Mouse (Mus musculus): ENCODE measurements around the gene Fuca1.
A peak's percentile ranks its signal among the peaks of the same experiment; 100 is the strongest.
"Not testable (repeated sequence)": the region's sequence is repeated elsewhere in the genome, so short reads cannot be mapped to it uniquely, and the experiment has no call there.

Gene Fuca1

DNA sequence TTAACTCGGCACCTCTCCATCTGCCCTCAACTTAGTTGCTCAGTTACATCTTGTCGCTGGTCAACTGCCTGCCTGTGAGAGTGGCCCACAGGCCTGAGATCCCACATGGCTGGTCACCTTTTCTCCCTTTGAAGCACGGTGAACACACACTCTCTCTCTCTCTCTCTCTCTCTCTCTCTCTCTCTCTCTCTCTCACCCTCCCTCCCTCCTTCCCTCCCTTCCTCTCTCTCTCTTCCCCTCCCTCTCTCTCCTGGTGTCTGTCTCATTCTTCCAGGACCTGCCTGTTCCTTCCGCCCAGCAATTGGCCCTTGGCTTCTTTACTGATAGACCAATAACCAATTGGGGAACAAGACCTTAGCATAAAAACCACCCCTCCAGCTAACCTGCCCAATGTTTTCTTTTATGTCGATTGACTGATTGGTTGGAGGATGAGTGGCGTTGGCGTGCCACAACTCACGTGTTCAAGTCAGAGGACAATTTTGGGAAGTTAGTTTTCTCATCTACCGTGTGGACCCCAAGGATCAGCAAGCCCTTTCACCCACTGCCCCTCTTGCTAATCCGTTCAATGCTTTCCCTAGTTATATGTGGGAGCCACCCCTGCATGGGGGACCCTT is 5.8 kb downstream of the Fuca1 start:
- Histone ChIP-seq H3K27me3 (ENCODE audit: control insufficient read depth, insufficient read depth, low read length, poor library complexity, severe bottlenecking) (no peaks in the 10 kb centered on the region), H3K36me3 (ENCODE audit: control insufficient read depth, insufficient read depth, low read length, poor library complexity, severe bottlenecking) (peaks cover 26% of the 10 kb centered on the region)
- no peak for DNase-seq (ENCODE audit: low read depth, low spot score)

DNA sequence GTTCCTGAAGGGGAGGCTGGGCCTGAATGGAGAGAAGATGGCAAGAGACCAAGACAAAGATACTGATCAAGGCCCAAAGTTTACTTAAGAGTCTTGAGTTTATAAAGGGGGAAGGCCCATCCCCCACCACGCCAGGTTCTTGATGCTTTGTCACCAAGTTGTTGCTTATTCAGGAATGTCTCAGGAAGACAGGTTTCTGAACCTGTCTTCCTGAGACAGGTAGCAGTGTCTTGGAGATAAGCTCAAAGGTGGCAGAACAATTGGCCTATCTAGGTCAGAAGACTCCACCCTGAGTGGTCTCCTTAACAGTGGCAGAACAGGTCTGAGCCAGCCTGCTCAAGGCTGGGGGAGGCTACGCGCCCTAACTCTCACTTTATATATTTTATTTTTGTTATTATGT is 6.3 kb downstream of the Fuca1 start:
- no peak for DNase-seq (ENCODE audit: low read depth, low spot score)
- Histone ChIP-seq H3K27me3 (ENCODE audit: control insufficient read depth, insufficient read depth, low read length, poor library complexity, severe bottlenecking) (no peaks in the 10 kb centered on the region), H3K36me3 (ENCODE audit: control insufficient read depth, insufficient read depth, low read length, poor library complexity, severe bottlenecking) (peaks cover 26% of the 10 kb centered on the region)

DNA sequence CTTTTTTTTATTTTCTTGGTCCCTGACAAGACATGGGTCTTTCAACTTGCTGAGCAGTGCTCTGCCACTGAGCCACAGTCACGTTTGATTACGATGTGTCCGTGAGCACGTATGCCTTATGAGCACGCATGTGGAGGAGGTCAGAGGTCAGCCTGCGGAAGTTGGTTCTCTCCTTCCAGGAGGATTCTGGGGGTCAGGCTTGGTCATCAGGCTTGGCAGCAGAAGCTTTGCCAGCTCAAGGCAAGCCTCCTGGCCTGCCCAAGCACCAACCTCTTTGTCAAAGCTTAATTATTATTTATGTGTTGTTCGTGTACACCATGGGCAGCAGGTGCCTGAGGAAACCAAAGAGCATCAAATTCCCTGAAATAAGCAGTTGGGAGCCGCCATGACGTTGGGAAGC is 7.8 kb downstream of the Fuca1 start:
- Histone ChIP-seq H3K27me3 (ENCODE audit: control insufficient read depth, insufficient read depth, low read length, poor library complexity, severe bottlenecking) (no peaks in the 10 kb centered on the region), H3K36me3 (ENCODE audit: control insufficient read depth, insufficient read depth, low read length, poor library complexity, severe bottlenecking) (peaks cover 22% of the 10 kb centered on the region)
- DNase-seq (ENCODE audit: low read depth, low spot score): no peak

GRCm38 (mm10) chr4:135929405-135929804 is 8.9 kb downstream of the Fuca1 start:
- no peak for DNase-seq (ENCODE audit: low read depth, low spot score)
- Histone ChIP-seq H3K36me3 (ENCODE audit: control insufficient read depth, insufficient read depth, low read length, poor library complexity, severe bottlenecking) (peaks cover 20% of the 10 kb centered on the region), H3K27me3 (ENCODE audit: control insufficient read depth, insufficient read depth, low read length, poor library complexity, severe bottlenecking) (no peaks in the 10 kb centered on the region)

- no peaks in the 10 kb centered on the region for H3K27me3 ChIP-seq (ENCODE audit: control insufficient read depth, insufficient read depth, low read length, poor library complexity, severe bottlenecking)
- DNase-seq (ENCODE audit: low read depth, low spot score): no peak
- peaks cover 20% of the 10 kb centered on the region for H3K36me3 ChIP-seq (ENCODE audit: control insufficient read depth, insufficient read depth, low read length, poor library complexity, severe bottlenecking)
Measured at GRCm38 (mm10) chr4:135929828-135930227, 9.3 kb downstream of the Fuca1 start.

GRCm38 (mm10) chr4:135930239-135930638 is 9.7 kb downstream of the Fuca1 start:
- DNase-seq (ENCODE audit: low read depth, low spot score): no peak
- no peaks in the 10 kb centered on the region for H3K27me3 ChIP-seq (ENCODE audit: control insufficient read depth, insufficient read depth, low read length, poor library complexity, severe bottlenecking)
- H3K36me3 ChIP-seq (ENCODE audit: control insufficient read depth, insufficient read depth, low read length, poor library complexity, severe bottlenecking): peaks cover 20% of the 10 kb centered on the region

DNA sequence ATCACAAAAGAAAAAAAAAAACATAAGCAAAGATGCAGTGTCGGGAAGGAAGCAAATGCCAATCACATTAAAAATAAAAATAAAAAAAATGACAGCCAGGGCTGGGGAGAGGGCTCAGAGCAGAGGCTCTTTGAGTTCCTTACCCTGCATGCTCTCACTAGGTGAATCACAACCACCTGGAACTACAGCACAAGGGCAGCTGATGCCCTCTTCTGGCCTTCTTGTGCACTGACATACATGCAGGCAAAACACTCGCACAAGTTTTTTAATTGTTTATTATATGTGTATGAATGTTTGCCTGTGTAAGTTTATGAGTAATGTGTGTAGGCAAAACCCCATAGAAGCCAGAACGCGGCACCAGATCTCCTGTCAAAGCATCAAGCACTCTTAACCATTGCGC is 11.3 kb downstream of the Fuca1 start:
- H3K36me3 ChIP-seq (ENCODE audit: control insufficient read depth, insufficient read depth, low read length, poor library complexity, severe bottlenecking): peaks cover 8% of the 10 kb centered on the region
- peak; percentile 81 for DNase-seq (ENCODE audit: low read depth, low spot score)
- no peaks in the 10 kb centered on the region for H3K27me3 ChIP-seq (ENCODE audit: control insufficient read depth, insufficient read depth, low read length, poor library complexity, severe bottlenecking)

GRCm38 (mm10) chr4:135934708-135935500 is 14.4 kb downstream of the Fuca1 start:
- Histone ChIP-seq H3K27me3 (ENCODE audit: control insufficient read depth, insufficient read depth, low read length, poor library complexity, severe bottlenecking) (no peaks in the 10 kb centered on the region), H3K36me3 (ENCODE audit: control insufficient read depth, insufficient read depth, low read length, poor library complexity, severe bottlenecking) (peaks cover 15% of the 10 kb centered on the region)
- no peak for DNase-seq (ENCODE audit: low read depth, low spot score)

- Histone ChIP-seq H3K27me3 (ENCODE audit: control insufficient read depth, insufficient read depth, low read length, poor library complexity, severe bottlenecking) (no peaks in the 10 kb centered on the region), H3K36me3 (ENCODE audit: control insufficient read depth, insufficient read depth, low read length, poor library complexity, severe bottlenecking) (peaks cover 14% of the 10 kb centered on the region)
- DNase-seq (ENCODE audit: low read depth, low spot score): no peak
Measured at GRCm38 (mm10) chr4:135935502-135935901, 15.0 kb downstream of the Fuca1 start.

- no peak for DNase-seq (ENCODE audit: low read depth, low spot score)
- H3K27me3 ChIP-seq (ENCODE audit: control insufficient read depth, insufficient read depth, low read length, poor library complexity, severe bottlenecking): no peaks in the 10 kb centered on the region
- H3K36me3 ChIP-seq (ENCODE audit: control insufficient read depth, insufficient read depth, low read length, poor library complexity, severe bottlenecking): peaks cover 9% of the 10 kb centered on the region
Measured at GRCm38 (mm10) chr4:135938858-135939257, 18.3 kb downstream of the Fuca1 start.

GRCm38 (mm10) chr4:135941026-135941425 is 20.5 kb downstream of the Fuca1 start:
- DNase-seq (ENCODE audit: low read depth, low spot score): peak; percentile 63
- H3K27me3 ChIP-seq (ENCODE audit: control insufficient read depth, insufficient read depth, low read length, poor library complexity, severe bottlenecking); H3K36me3 ChIP-seq (ENCODE audit: control insufficient read depth, insufficient read depth, low read length, poor library complexity, severe bottlenecking): not testable (repeated sequence)

- peak; percentile 66 for DNase-seq (ENCODE audit: low read depth, low spot score)
- no peaks in the 10 kb centered on the region for H3K27me3 ChIP-seq (ENCODE audit: control insufficient read depth, insufficient read depth, low read length, poor library complexity, severe bottlenecking)
- H3K36me3 ChIP-seq (ENCODE audit: control insufficient read depth, insufficient read depth, low read length, poor library complexity, severe bottlenecking): peaks cover 9% of the 10 kb centered on the region
Measured at GRCm38 (mm10) chr4:135942193-135942592, 21.7 kb downstream of the Fuca1 start.

GRCm38 (mm10) chr4:135943389-135943788 is 22.9 kb downstream of the Fuca1 start:
- Histone ChIP-seq H3K36me3 (ENCODE audit: control insufficient read depth, insufficient read depth, low read length, poor library complexity, severe bottlenecking) (peaks cover 6% of the 10 kb centered on the region), H3K27me3 (ENCODE audit: control insufficient read depth, insufficient read depth, low read length, poor library complexity, severe bottlenecking) (no peaks in the 10 kb centered on the region)
- no peak for DNase-seq (ENCODE audit: low read depth, low spot score)

- no peak for DNase-seq (ENCODE audit: low read depth, low spot score)
- Histone ChIP-seq H3K27me3 (ENCODE audit: control insufficient read depth, insufficient read depth, low read length, poor library complexity, severe bottlenecking) (no peaks in the 10 kb centered on the region), H3K36me3 (ENCODE audit: control insufficient read depth, insufficient read depth, low read length, poor library complexity, severe bottlenecking) (no peaks in the 10 kb centered on the region)
Measured at GRCm38 (mm10) chr4:135945706-135946105, 25.2 kb downstream of the Fuca1 start.

GRCm38 (mm10) chr4:135946278-135946658 is 25.7 kb downstream of the Fuca1 start, which contains the start of gene Hmgcl:
Gene Hmgcl, plus strand, starts transcription at chr4:135946448.
- DNase-seq (ENCODE audit: low read depth, low spot score): peak; percentile 94
- H3K27me3 ChIP-seq (ENCODE audit: control insufficient read depth, insufficient read depth, low read length, poor library complexity, severe bottlenecking): no peaks in the 10 kb centered on the region
- H3K36me3 ChIP-seq (ENCODE audit: control insufficient read depth, insufficient read depth, low read length, poor library complexity, severe bottlenecking): no peaks in the 10 kb centered on the region

All from splenic B cell, adult 2 months (primary cell).